Mouse (Mus musculus) CD4-positive, CD25-positive, alpha-beta regulatory T cell, adult 4 months (primary cell): ENCODE results near the gene Dbnl. TPM values are rescaled to one million over a fixed set of nuclear protein-coding genes. Genes with fewer than 3 reads are reported as not detected.
A peak's percentile ranks its signal among the peaks of the same experiment; 100 is the strongest.

Experiments
- ATAC-seq: one replicate; pipeline ENCODE4 v1.8.0; 2017
- polyA plus RNA-seq, 2 experiments: library from polyadenylated mRNA; unstranded; fragments of 100-300 nt; shearing (Covaris generic); gene quantifications; one replicate each; pipeline ENCODE4 v1.2.1; 2017

Gene Dbnl
- polyA plus RNA-seq, 2 experiments from 2014 or later: 121 to 155 TPM

DNA sequence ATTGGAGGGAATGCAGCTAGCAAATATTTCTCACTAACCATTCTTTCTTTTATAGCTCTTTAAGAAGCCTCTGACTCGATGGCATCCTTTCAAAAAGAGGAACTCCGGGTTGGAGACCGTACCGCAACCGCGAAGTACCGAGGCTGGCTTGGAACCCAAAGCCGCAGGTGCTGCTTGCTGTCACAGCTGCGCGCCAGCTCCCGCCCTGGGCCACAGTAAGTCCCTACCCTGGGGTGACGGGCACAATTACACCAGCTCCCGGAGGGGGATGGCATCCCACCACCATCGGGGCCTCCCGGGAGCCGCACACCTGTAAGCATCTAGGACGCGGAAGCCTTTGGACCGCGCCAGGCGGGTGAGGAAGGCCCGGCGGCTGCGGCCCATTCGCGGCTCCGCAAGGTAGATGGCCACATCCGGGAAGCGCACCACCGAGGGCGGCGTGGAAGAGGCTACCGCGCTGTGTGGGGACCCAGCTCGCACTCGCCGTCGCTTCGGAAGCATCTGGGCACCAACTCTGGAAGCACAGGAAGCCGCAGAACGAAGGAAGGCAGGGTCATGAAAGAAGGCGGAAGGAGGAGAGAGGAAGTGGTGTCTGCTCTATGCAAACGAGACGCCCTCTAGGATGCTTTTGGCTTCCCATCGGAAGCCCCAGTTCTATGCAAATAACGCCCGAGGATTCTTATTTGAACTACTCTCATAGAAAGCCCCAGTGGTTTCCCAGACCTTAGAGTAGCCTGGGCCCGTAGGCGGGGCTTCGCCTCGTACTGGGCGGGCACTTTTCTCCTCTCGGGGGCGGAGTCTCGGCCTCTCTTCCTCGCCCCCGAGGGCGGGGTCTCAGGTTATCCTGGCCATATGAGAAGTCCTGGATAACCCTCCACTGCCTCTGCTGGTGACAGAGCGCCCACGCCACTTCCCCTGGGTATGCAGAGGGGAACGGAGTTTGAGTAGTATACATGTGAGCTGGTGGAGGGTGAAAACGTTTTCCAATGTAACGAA, 49.3 kb downstream of the Dbnl start, which contains the start of gene Polm:
TSS of gene Polm (minus strand) at position 766 of the 996 bp plus-strand sequence.
- peak; percentile 92 for ATAC-seq

DNA sequence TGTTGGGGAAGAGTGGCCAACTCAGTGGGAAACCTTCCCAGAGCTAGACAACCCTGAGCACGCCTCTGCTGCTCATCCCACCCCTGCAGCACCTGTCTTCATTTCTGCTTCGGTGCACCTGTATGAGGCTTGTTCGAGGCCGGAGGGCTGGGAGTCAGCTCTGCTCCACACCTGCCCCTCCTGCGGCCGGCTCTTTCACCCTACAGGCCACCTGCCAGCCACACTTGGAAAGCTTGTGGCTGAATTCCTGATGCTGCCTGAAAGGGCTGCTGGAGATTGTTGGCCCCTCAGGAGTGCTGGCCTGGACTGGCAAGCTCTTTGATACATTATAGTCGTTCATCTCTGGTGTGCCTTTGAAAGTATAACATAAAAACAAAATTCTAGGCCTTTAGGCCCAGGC, 52.1 kb downstream of the Dbnl start:
- no peak for ATAC-seq

DNA sequence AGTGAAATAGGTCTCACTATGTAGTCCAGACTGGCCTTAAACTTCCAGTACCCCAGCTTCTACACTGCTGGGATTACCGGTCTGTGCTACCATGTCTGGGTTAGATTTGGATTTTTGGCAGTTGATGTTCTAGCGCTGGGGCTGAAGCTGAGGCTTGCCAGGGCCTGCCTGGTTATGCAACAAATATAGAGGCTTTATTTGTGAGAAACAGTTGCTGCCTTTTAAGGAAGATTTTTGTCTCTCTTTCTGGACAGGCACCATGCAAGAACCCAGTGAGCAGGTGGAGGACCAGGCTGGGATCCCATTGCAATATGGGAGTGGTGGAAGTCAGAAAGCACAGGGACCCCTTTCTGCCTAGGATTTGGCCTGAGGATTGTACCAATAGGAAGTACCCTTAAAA, 53.5 kb downstream of the Dbnl start:
- ATAC-seq: no peak

DNA sequence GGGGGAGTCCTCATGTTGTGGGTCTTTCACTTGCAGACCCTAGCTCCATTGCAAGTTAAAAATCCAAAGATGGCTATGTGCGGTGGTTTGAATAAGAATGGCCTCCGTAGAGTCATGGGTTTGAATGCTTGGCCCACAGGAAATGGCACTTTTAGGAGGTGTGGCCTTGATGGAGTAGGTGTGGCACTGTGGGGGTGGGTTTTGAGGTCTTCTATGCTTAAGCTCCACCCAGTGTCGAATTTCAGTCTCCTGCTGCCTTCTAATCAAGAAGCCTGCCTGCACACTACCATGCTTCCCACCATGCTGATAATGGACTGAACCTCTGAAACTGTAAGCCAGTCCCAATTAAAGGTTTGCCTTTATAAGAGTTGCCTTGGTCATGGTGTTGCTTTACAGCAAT, 54.8 kb downstream of the Dbnl start:
- ATAC-seq: no peak

DNA sequence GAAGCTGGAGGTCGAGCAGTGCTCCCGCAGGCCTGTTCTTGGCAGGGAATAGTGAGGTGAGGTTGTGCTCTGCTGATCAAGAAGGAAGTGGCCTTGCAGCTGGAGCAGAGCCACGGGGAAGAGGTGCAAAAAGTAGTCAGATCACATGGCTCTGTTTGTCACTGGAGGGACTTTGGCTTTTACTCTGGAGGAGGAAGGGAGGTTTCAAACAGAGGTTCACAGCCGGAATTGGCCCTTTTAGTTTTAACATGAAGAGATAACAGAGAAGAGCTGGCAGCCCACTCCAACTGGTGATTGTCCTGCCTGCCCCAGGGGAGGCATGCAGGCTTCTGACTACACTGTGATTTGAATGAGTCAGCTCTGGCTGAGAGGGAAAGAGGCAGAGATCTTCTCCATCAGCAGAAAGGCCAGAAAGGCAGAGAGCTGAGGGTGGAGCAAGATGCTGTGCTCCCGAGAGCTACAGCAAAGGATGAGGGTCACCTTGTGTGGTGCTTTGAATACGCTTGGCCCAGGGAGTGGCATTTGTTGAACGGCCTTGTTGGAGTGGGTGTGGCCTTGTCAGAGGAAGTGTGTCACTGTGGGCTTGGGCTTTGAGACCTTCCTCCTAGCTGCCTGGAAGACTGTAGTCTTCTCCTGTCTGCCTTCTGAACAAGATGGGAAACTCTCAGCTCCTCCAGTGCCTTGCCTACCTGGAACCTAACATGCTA, 58.5 kb downstream of the Dbnl start:
- ATAC-seq: no peak

- ATAC-seq: no peak
These were observed 60.5 kb downstream of the Dbnl start for GRCm38 (mm10) chr11:5848741-5849140.

DNA sequence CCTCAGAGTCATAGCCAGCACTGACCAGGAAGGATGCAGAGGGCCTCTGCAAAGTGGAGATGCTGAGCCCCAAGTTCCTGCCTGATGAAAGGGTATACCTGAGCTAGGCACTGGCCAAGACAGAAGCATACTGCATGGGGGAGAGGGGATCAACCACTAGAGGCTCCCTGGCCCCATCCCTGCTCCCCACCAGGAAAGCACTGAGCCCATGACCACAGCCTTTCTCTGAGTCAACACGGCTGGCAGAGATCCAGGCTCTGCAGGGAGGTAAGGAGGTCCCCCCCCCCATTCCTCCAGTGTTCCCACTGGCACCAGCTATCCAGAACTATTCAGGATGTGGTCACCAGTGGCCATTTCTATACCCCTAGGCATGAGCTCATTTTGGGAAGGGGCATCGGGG, 61.0 kb downstream of the Dbnl start:
- ATAC-seq: no peak

DNA sequence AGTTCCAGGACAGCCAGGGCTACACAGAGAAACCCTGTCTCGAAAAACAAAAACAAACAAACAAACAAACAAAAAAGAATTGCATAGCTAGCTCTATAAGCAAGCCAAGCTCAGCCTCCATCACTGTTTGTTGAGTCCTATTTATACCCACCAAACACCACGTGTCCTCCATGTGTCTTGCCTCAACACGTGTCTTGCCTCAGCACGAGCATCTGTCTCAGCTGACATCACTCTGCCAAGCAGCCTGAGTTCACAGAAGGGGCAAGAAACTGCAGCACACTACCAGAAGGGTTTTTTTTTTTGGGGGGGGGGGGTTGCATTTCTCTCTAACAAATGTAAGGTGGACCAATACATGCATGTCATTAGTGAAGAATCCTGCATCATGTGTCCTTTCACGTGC, 62.2 kb downstream of the Dbnl start:
- no peak for ATAC-seq

Other genes with a start within 250 kb of the Dbnl start
- gene Ccdc117, start 246.3 kb upstream of the Dbnl start, polyA plus RNA-seq: 1 to 10 TPM; 2.9 to 5.2 TPM
- not detected for gene Ankrd36, start 218.8 kb upstream of the Dbnl start, polyA plus RNA-seq
- 10 to 100 TPM; 39.0 to 47.3 TPM for gene Mrps24, start 72.8 kb upstream of the Dbnl start, polyA plus RNA-seq
- 1 to 10 TPM; 5.2 to 9.1 TPM for gene Urgcp, start 26.1 kb upstream of the Dbnl start, polyA plus RNA-seq
- gene Pgam2, start 15.2 kb downstream of the Dbnl start, polyA plus RNA-seq: 1 to 10 TPM in 1 of 2 experiments, not detected in 1; 3.0 TPM
- 10 to 100 TPM; 17.2 to 37.5 TPM for gene Polm, start 49.5 kb downstream of the Dbnl start, polyA plus RNA-seq
- under 1 TPM; 0.35 to 0.51 TPM for gene Aebp1, start 73.5 kb downstream of the Dbnl start, polyA plus RNA-seq
- gene Pold2, start 89.8 kb downstream of the Dbnl start, polyA plus RNA-seq: 10 to 100 TPM; 29.7 to 67.2 TPM
- gene Myl7, start 110.3 kb downstream of the Dbnl start, polyA plus RNA-seq: not detected
- not detected for gene Gck, start 161.6 kb downstream of the Dbnl start, polyA plus RNA-seq
- gene Ykt6, start 167.2 kb downstream of the Dbnl start, polyA plus RNA-seq: 10 to 100 TPM; 28.1 to 31.5 TPM